Mouse (Mus musculus): ENCODE measurements around the gene Cmklr1.

DNA sequence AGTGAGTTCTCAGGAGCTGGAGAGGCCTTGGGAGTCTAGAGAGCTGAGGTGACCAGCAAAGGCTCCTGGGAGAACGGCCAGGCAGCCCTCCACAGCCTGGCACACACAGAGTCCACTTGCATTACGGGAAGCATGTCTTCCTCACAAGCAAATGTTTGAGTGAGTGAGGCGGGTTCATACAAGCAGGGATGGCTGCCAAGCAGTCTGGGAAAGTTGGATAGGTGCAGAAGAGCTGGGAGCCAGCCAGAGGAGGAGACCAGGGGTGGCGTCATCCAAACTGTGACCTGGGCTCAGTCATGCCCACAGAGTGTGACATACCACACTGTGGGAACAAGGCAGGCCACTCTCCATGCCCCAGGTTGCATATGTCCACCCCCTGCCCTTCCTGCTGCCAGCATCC, 25.2 kb downstream of the Cmklr1 start:
- TF ChIP-seq CTCF (IDR thresholded peaks at IDR 0.05; ENCODE audit: borderline replicate concordance, insufficient read depth, low read depth, low read length): no peak
- TF ChIP-seq POLR2A (IDR thresholded peaks at IDR 0.05; ENCODE audit: borderline replicate concordance, insufficient read depth, low read length): no peak
